In genomic region chr17:65674710-65675171, GRCm38 (mm10) we compare ENCODE assay signal across 13 mouse cellular contexts. TPM values are rescaled to one million over a fixed set of nuclear protein-coding genes. Genes with fewer than 3 reads are reported as not detected.
DNase-seq lines count a peak whose midpoint lies in the region; ATAC-seq and TF ChIP-seq lines count a peak whose summit lies in the region.
"Had no signal": no experiment of that assay in that cellular context is flagged by ENCODE, and none has a peak within 500 bp of the region (broad histone marks: within the 10 kb centered on the region; RNA-seq: fewer than 3 reads in every experiment).

No protein-coding gene starts in this region.

- peaks cover 8% of the 10 kb centered on the region for H3K4me1 ChIP-seq in heart, embryonic 12.5 days (replicated peaks)
- H3K4me1 ChIP-seq in CH12.LX (ENCODE audit: control insufficient read depth in 1 of 2, insufficient read depth in 2 of 2): peaks cover 4 to 13% of the 10 kb centered on the region in 2 experiments; a peak in 3 of 4 replicates
- H3K4me1 ChIP-seq in heart, embryonic 13.5 days: peaks cover 12% of the 10 kb centered on the region
- H3K4me1 ChIP-seq: neural tube, embryonic 15.5 days had no signal

- no peaks in the 10 kb centered on the region for H3K36me3 ChIP-seq in heart, embryonic 12.5 days
- no peaks in the 10 kb centered on the region for H3K36me3 ChIP-seq in CH12.LX (replicated peaks in 1 of 2; ENCODE audit: control insufficient read depth in 1 of 2, insufficient read depth in 1 of 2, low read length in 1 of 2)
- H3K36me3 ChIP-seq in heart, embryonic 13.5 days: 0 out of 2 replicates have a peak, but pooled peaks cover 7% of the 10 kb centered on the region
- H3K36me3 ChIP-seq: neural tube, embryonic 15.5 days had no signal

- no peak overlapping the region for H3K4me2 ChIP-seq in heart, embryonic 12.5 days
- no peak overlapping the region for H3K4me2 ChIP-seq in CH12.LX (ENCODE audit: insufficient read depth, low read depth, poor library complexity, severe bottlenecking)
- no peak overlapping the region for H3K4me2 ChIP-seq in heart, embryonic 13.5 days
- H3K4me2 ChIP-seq: embryonic facial prominence, embryonic 13.5 days; neural tube, embryonic 15.5 days had no signal

- no peaks in the 10 kb centered on the region for H3K79me2 ChIP-seq in CH12.LX (replicated peaks; ENCODE audit: control insufficient read depth, extremely low read depth, insufficient read depth, poor library complexity, severe bottlenecking)

- TF ChIP-seq EP300 in CH12.LX (IDR thresholded peaks at IDR 0.05; ENCODE audit: low read length): peak; percentile 27; the same call in 1 of the 2 replicates

- TF ChIP-seq POLR2A in CH12.LX (IDR thresholded peaks at IDR 0.05; ENCODE audit: low read depth, low read length): no peak

- dilution Hi-C loops in CH12.LX (cut with MboI; ENCODE audit: extremely low pct_ligation_motif_present, extremely low pct_unique_long_range_greater_than_20kb, low sequenced_read_pairs): no loop called here

- in situ Hi-C loops in CH12.LX (cut with MboI; ENCODE audit: low pct_ligation_motif_present, low pct_unique_long_range_greater_than_20kb, low sequenced_read_pairs): no loop called here

- no peak for ATAC-seq in heart, embryonic 12.5 days (ENCODE audit: insufficient number of reproducible peaks, low FRiP score)
- ATAC-seq in heart, embryonic 13.5 days (ENCODE audit: extremely low read depth, insufficient number of reproducible peaks, low FRiP score, low TSS enrichment): no peak
- ATAC-seq in megakaryocyte, adult 5-6 weeks (ENCODE audit: poor library complexity, severe bottlenecking): peak; percentile 98

- no peak overlapping the region for H3K27ac ChIP-seq in heart, embryonic 12.5 days (ENCODE audit: poor library complexity, severe bottlenecking)
- H3K27ac ChIP-seq in CH12.LX (ENCODE audit: insufficient read depth, low read depth): no peak overlapping the region
- H3K27ac ChIP-seq in heart, embryonic 13.5 days (replicated peaks): peak overlapping the region; percentile 43
- H3K27ac ChIP-seq: embryonic facial prominence, embryonic 13.5 days; neural tube, embryonic 15.5 days had no signal

- H3K27me3 ChIP-seq in heart, embryonic 12.5 days (replicated peaks): no peaks in the 10 kb centered on the region
- H3K27me3 ChIP-seq in CH12.LX (replicated peaks): no peaks in the 10 kb centered on the region
- no peaks in the 10 kb centered on the region for H3K27me3 ChIP-seq in heart, embryonic 13.5 days (replicated peaks)
- H3K27me3 ChIP-seq: embryonic facial prominence, embryonic 13.5 days; neural tube, embryonic 15.5 days had no signal

- no peak overlapping the region for H3K9ac ChIP-seq in heart, embryonic 12.5 days
- H3K9ac ChIP-seq in CH12.LX (ENCODE audit: insufficient read depth, low read depth): no peak overlapping the region
- H3K9ac ChIP-seq in heart, embryonic 13.5 days: no peak overlapping the region
- H3K9ac ChIP-seq: embryonic facial prominence, embryonic 13.5 days; neural tube, embryonic 15.5 days had no signal

- H3K9me3 ChIP-seq in heart, embryonic 12.5 days (replicated peaks): no peaks in the 10 kb centered on the region
- H3K9me3 ChIP-seq in CH12.LX (replicated peaks; ENCODE audit: low read length): no peaks in the 10 kb centered on the region
- H3K9me3 ChIP-seq in heart, embryonic 13.5 days: no peaks in the 10 kb centered on the region
- H3K9me3 ChIP-seq: embryonic facial prominence, embryonic 13.5 days; neural tube, embryonic 15.5 days had no signal

- WGBS in heart, embryonic 12.5 days: 5% methylated on average over 1 of the region's 1 CpGs
- 10% methylated on average over 1 of the region's 1 CpGs for WGBS in heart, embryonic 13.5 days

- no peak overlapping the region for H3K4me3 ChIP-seq in heart, embryonic 12.5 days
- no peak overlapping the region for H3K4me3 ChIP-seq in CH12.LX (replicated peaks in 1 of 3; ENCODE audit: low read depth in 2 of 3, low read length in 2 of 3, poor library complexity in 1 of 3)
- H3K4me3 ChIP-seq in heart, embryonic 13.5 days: no peak overlapping the region
- H3K4me3 ChIP-seq: embryonic facial prominence, embryonic 13.5 days; neural tube, embryonic 15.5 days had no signal

- no peak for TF ChIP-seq RAD21 in CH12.LX (IDR thresholded peaks at IDR 0.05; ENCODE audit: low read depth, low read length)

- DNase-seq in heart, adult 18-20 months: peak; percentile 48 to 66
- DNase-seq in CH12.LX (ENCODE audit: extremely low read depth): peak; percentile 36
- no peak for DNase-seq in urinary bladder, postnatal 10 days (ENCODE audit: low spot score)
- DNase-seq in frontal cortex, postnatal 10 days (ENCODE audit: low spot score in 2 of 2): no peak
- no peak for DNase-seq in cerebellum, postnatal 25 days
- DNase-seq: thymus, postnatal 25 days had no signal

- no peak for TF ChIP-seq CTCF in CH12.LX (conservative IDR thresholded peaks at IDR 0.05 in 1 of 2, IDR thresholded peaks at IDR 0.05 in 1 of 2; ENCODE audit: low read depth in 2 of 2, low read length in 2 of 2)

TF ChIP-seq in CH12.LX, 34 proteins besides CTCF, POLR2A, EP300 and RAD21:
- TF ChIP-seq MEF2A (IDR thresholded peaks at IDR 0.05; ENCODE audit: borderline replicate concordance, low read depth, low read length): no peak
- peak; percentile 58; the same call in 1 of the 2 replicates for TF ChIP-seq IRF4 (IDR thresholded peaks at IDR 0.05; ENCODE audit: low read depth, low read length)
- no peak for TF ChIP-seq TBP (conservative IDR thresholded peaks at IDR 0.05; ENCODE audit: low read depth, low read length)
- peak; percentile 66 for TF ChIP-seq ELF1 (IDR thresholded peaks at IDR 0.05; ENCODE audit: low read depth, low read length)
- TF ChIP-seq GABPA (IDR thresholded peaks at IDR 0.05; ENCODE audit: insufficient replicate concordance, low read depth, low read length): no peak
- no peak for TF ChIP-seq KAT2A (IDR thresholded peaks at IDR 0.05; ENCODE audit: insufficient replicate concordance, low read length)
- no peak for TF ChIP-seq ETS1 (conservative IDR thresholded peaks at IDR 0.05; ENCODE audit: low read depth, low read length)
- TF ChIP-seq ZMIZ1 (IDR thresholded peaks at IDR 0.05; ENCODE audit: low read depth, low read length): no peak
- TF ChIP-seq ZC3H11A (IDR thresholded peaks at IDR 0.05; ENCODE audit: low read depth, low read length): no peak
- TF ChIP-seq MAX (IDR thresholded peaks at IDR 0.05; ENCODE audit: low read length): no peak

RNA-seq across cellular contexts. Expression of gene Txndc2, which starts 32.8 kb away (rescaled TPM):
- total RNA-seq in heart, adult 18-20 months (2021): not detected
- polyA plus RNA-seq in heart, embryonic 12.5 days (2016; fragmentation: Nextera tagmentation; extraction: Ambion mirVana): 0.10 TPM in 1 of 2 replicates, not detected in the other
- total RNA-seq in CH12.LX (2012; rRNA removed) (not detected in 2 replicates), CH12.LX (2014; rRNA removed) (not detected in 2 replicates)
- not detected in 2 replicates for polyA plus RNA-seq in CH12.LX (2012; ENCODE audit: insufficient read length, low read depth)
- polyA plus RNA-seq in heart, embryonic 13.5 days (2015; fragmentation: Nextera tagmentation; extraction: Ambion mirVana): 0.10 TPM in 1 of 2 replicates, not detected in the other
- not detected in 2 replicates for total RNA-seq in megakaryocyte, adult 5-6 weeks (2015)
- total RNA-seq in megakaryocyte, adult 5-6 weeks (2017): not detected in 2 replicates
- polyA plus RNA-seq: embryonic facial prominence, embryonic 13.5 days; heart, embryonic 14.5 days; limb, embryonic 11.5 days had no signal

Comparison
In these comparisons a context has a peak if more than half of its experiments do, and no peak if none do; other contexts are left out.
1. DNase-seq: peak in heart, adult 18-20 months (2 of 2) and CH12.LX (single experiment); none in urinary bladder, postnatal 10 days (single experiment), frontal cortex, postnatal 10 days (0 of 2) and cerebellum, postnatal 25 days (0 of 2).